18 mouse cellular contexts compared by ENCODE assay signal in genomic region chr7:15991764-15992163, GRCm38 (mm10).
"Had no signal": no experiment of that assay in that cellular context is flagged by ENCODE, and none has a peak within 500 bp of the region (broad histone marks: within the 10 kb centered on the region; RNA-seq: fewer than 3 reads in every experiment).

No protein-coding gene starts in this region.

- H3K4me3 ChIP-seq: midbrain, embryonic 10.5 days; midbrain, embryonic 12.5 days; myocyte; neural tube, embryonic 13.5 days; neural tube, embryonic 15.5 days had no signal

- H3K4me2 ChIP-seq: lung, embryonic 14.5 days; midbrain, embryonic 12.5 days; neural tube, embryonic 13.5 days; neural tube, embryonic 15.5 days had no signal

- H3K9me3 ChIP-seq: midbrain, embryonic 12.5 days; neural tube, embryonic 13.5 days; neural tube, embryonic 15.5 days had no signal

- H3K27ac ChIP-seq: midbrain, embryonic 10.5 days; midbrain, embryonic 12.5 days; neural tube, embryonic 13.5 days; neural tube, embryonic 15.5 days had no signal

- DNase-seq: lung, embryonic 14.5 days; lung, postnatal 10 days; lung, postnatal 4 days; midbrain, embryonic 14.5 days; retina, postnatal 1 day; right cerebral cortex, adult 18-20 months; right cerebral cortex, postnatal 25 days; right cerebral cortex, postnatal 4 days; spleen, adult 18-20 months; thymus, adult 18-20 months; thymus, postnatal 14 days; thymus, postnatal 36 days had no signal

- ATAC-seq: midbrain, embryonic 16.5 days had no signal

- H3K4me1 ChIP-seq: midbrain, embryonic 10.5 days; midbrain, embryonic 12.5 days; neural tube, embryonic 13.5 days; neural tube, embryonic 15.5 days had no signal

- H3K27me3 ChIP-seq: midbrain, embryonic 12.5 days; neural tube, embryonic 13.5 days; neural tube, embryonic 15.5 days had no signal

- H3K9ac ChIP-seq: lung, embryonic 14.5 days; midbrain, embryonic 12.5 days; neural tube, embryonic 13.5 days; neural tube, embryonic 15.5 days had no signal
